Mouse (Mus musculus): ENCODE measurements at regions not wholly inside any gene's neighbourhood (a gene's known extent, or its start where the extent isn't known, plus 50 kb on each side); places are given as distances from the start of the nearest gene placed in this dataset.

- Histone ChIP-seq H3K4me3 (ENCODE audit: insufficient read depth, low read length) (no peak overlapping the region), H3K4me1 (ENCODE audit: control insufficient read depth, insufficient read depth, low read length) (peaks cover 2% of the 10 kb centered on the region), H3K27ac (ENCODE audit: insufficient read depth, low read length) (no peak overlapping the region)
- no peak for TF ChIP-seq CTCF (IDR thresholded peaks at IDR 0.05; ENCODE audit: extremely low read depth, insufficient read depth, low read length)
- TF ChIP-seq POLR2A (IDR thresholded peaks at IDR 0.05; ENCODE audit: extremely low read depth, insufficient read depth, low read length): no peak
Observed at GRCm38 (mm10) chr13:85437875-85438274, 148.9 kb upstream of the Rasa1 start.

DNA sequence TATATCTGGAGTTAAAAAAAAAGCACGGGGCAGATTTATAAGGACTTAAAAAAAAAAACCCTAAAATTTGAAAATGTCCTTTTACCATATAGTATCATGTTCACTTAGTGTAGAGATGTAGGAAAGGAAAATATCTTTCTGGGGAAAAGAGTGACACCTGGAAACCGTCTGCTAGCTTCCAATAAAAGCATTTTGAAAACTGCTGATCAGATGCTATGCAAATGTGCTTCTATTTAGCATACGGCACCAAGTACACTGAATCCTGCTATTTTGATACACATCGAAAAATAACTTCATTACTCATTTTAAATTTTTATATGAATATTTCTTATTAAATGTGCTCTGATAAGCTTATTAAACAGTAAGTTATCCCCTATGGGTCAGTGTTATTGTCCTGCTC is 148.1 kb upstream of the Rasa1 start:
- Histone ChIP-seq H3K4me3 (ENCODE audit: insufficient read depth, low read length) (no peak overlapping the region), H3K27ac (ENCODE audit: insufficient read depth, low read length) (no peak overlapping the region), H3K4me1 (ENCODE audit: control insufficient read depth, insufficient read depth, low read length) (peaks cover 2% of the 10 kb centered on the region)
- TF ChIP-seq POLR2A (IDR thresholded peaks at IDR 0.05; ENCODE audit: extremely low read depth, insufficient read depth, low read length): no peak
- TF ChIP-seq CTCF (IDR thresholded peaks at IDR 0.05; ENCODE audit: extremely low read depth, insufficient read depth, low read length): no peak

DNA sequence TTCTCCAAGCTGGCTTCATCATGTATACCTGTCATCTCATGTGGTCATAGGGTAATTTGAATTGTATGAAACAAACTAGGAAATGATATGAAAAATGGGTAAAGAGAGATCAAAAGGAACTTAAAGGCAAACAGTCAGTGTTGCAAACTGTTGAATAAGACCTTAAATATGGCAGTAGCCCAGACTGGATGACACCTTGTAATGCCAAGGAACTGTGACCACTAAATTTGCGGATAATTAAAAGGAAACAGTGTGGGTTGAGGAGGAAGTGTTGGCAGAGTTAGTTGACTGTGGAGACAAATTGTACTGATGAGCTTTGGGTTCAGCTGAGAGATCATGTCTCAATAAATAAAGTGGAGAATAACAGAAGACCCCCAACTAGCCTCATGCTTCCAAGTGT is 147.3 kb upstream of the Rasa1 start:
- peaks cover 2% of the 10 kb centered on the region for H3K4me1 ChIP-seq (ENCODE audit: control insufficient read depth, insufficient read depth, low read length)
- H3K4me3 ChIP-seq (ENCODE audit: insufficient read depth, low read length): no peak overlapping the region
- H3K27ac ChIP-seq (ENCODE audit: insufficient read depth, low read length): no peak overlapping the region
- TF ChIP-seq CTCF (IDR thresholded peaks at IDR 0.05; ENCODE audit: extremely low read depth, insufficient read depth, low read length): no peak
- no peak for TF ChIP-seq POLR2A (IDR thresholded peaks at IDR 0.05; ENCODE audit: extremely low read depth, insufficient read depth, low read length)

DNA sequence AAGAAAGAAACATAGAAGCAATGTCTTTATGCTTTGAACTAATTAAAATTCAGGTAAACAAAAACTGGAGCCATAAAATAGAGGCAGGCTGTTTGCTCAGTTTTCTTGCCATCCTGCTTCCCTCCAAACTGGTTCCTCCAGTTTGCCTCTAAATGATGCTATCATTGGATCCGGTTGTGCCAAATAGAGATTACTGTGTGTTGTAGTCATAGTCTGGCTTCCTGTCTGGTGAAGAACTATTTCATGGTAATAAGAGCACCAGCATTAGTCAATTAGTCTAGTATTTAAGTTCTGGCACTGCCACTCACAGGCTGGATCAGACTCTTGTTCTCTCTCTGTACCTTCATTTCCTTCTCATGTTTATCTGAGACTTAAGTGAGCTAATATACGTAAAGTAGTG is 141.9 kb upstream of the Rasa1 start:
- Histone ChIP-seq H3K4me3 (ENCODE audit: insufficient read depth, low read length) (no peak overlapping the region), H3K4me1 (ENCODE audit: control insufficient read depth, insufficient read depth, low read length) (no peaks in the 10 kb centered on the region), H3K27ac (ENCODE audit: insufficient read depth, low read length) (no peak overlapping the region)
- TF ChIP-seq POLR2A (IDR thresholded peaks at IDR 0.05; ENCODE audit: extremely low read depth, insufficient read depth, low read length) (no peak), CTCF (IDR thresholded peaks at IDR 0.05; ENCODE audit: extremely low read depth, insufficient read depth, low read length) (no peak)

- H3K4me1 ChIP-seq (ENCODE audit: control insufficient read depth, insufficient read depth, low read length): no peaks in the 10 kb centered on the region
- no peak overlapping the region for H3K27ac ChIP-seq (ENCODE audit: insufficient read depth, low read length)
- TF ChIP-seq POLR2A (IDR thresholded peaks at IDR 0.05; ENCODE audit: extremely low read depth, insufficient read depth, low read length): no peak
- TF ChIP-seq CTCF (IDR thresholded peaks at IDR 0.05; ENCODE audit: extremely low read depth, insufficient read depth, low read length): no peak
- H3K4me3 ChIP-seq (ENCODE audit: insufficient read depth, low read length): no peak overlapping the region
Observed at GRCm38 (mm10) chr13:85430040-85430439, 141.1 kb upstream of the Rasa1 start.

DNA sequence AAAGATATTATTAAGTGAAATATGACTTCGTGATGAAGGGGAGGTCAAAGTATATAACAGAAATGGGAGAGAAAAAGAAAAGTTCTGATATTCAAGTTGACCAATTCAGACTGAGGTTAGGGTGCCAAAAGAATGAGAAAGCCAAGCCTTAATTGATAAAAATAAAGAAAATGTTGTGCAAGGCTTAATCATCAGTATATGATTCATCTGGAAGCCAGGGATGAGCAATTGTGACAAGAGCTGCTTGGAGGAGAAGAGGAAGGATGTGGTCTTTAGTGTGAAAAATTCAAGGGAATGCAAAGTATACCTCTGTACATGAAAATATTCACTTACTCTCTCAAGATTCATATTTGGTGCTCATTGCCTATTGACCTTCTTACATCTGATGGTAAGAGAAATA is 129.7 kb upstream of the Rasa1 start:
- TF ChIP-seq CTCF (IDR thresholded peaks at IDR 0.05; ENCODE audit: extremely low read depth, insufficient read depth, low read length): no peak
- TF ChIP-seq POLR2A (IDR thresholded peaks at IDR 0.05; ENCODE audit: extremely low read depth, insufficient read depth, low read length): no peak
- Histone ChIP-seq H3K4me1 (ENCODE audit: control insufficient read depth, insufficient read depth, low read length) (no peaks in the 10 kb centered on the region), H3K27ac (ENCODE audit: insufficient read depth, low read length) (no peak overlapping the region), H3K4me3 (ENCODE audit: insufficient read depth, low read length) (no peak overlapping the region)

DNA sequence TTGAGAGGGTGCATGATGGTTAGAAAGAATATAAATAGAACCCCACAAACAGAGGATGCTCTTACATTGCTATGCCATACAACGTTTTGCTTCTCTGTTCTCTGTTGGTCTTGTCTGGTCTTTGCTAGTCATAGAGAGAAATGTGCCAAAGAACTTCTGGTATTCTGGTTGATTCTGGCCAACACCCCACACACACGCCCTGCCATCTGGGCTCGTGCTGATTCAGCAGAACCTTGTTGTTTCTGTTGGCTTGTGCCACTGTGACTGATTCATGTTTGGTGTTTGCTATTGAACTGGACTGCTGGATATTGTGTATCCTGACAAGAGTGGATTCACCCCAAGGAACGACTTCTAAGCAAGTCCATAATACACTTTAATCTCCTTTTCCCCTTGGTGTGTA is 126.0 kb upstream of the Rasa1 start:
- no peak overlapping the region for H3K4me3 ChIP-seq (ENCODE audit: insufficient read depth, low read length)
- H3K4me1 ChIP-seq (ENCODE audit: control insufficient read depth, insufficient read depth, low read length): no peaks in the 10 kb centered on the region
- TF ChIP-seq CTCF (IDR thresholded peaks at IDR 0.05; ENCODE audit: extremely low read depth, insufficient read depth, low read length): no peak
- no peak for TF ChIP-seq POLR2A (IDR thresholded peaks at IDR 0.05; ENCODE audit: extremely low read depth, insufficient read depth, low read length)
- H3K27ac ChIP-seq (ENCODE audit: insufficient read depth, low read length): no peak overlapping the region

- no peak overlapping the region for H3K4me3 ChIP-seq (ENCODE audit: insufficient read depth, low read length)
- no peak overlapping the region for H3K27ac ChIP-seq (ENCODE audit: insufficient read depth, low read length)
- H3K4me1 ChIP-seq (ENCODE audit: control insufficient read depth, insufficient read depth, low read length): no peaks in the 10 kb centered on the region
- no peak for TF ChIP-seq CTCF (IDR thresholded peaks at IDR 0.05; ENCODE audit: extremely low read depth, insufficient read depth, low read length)
- TF ChIP-seq POLR2A (IDR thresholded peaks at IDR 0.05; ENCODE audit: extremely low read depth, insufficient read depth, low read length): no peak
Observed at GRCm38 (mm10) chr13:85411327-85411726, 122.4 kb upstream of the Rasa1 start.

- no peak for TF ChIP-seq POLR2A (IDR thresholded peaks at IDR 0.05; ENCODE audit: extremely low read depth, insufficient read depth, low read length)
- no peak for TF ChIP-seq CTCF (IDR thresholded peaks at IDR 0.05; ENCODE audit: extremely low read depth, insufficient read depth, low read length)
- Histone ChIP-seq H3K27ac (ENCODE audit: insufficient read depth, low read length) (no peak overlapping the region), H3K4me3 (ENCODE audit: insufficient read depth, low read length) (no peak overlapping the region), H3K4me1 (ENCODE audit: control insufficient read depth, insufficient read depth, low read length) (no peaks in the 10 kb centered on the region)
Observed at GRCm38 (mm10) chr13:85398834-85399233, 109.9 kb upstream of the Rasa1 start.

DNA sequence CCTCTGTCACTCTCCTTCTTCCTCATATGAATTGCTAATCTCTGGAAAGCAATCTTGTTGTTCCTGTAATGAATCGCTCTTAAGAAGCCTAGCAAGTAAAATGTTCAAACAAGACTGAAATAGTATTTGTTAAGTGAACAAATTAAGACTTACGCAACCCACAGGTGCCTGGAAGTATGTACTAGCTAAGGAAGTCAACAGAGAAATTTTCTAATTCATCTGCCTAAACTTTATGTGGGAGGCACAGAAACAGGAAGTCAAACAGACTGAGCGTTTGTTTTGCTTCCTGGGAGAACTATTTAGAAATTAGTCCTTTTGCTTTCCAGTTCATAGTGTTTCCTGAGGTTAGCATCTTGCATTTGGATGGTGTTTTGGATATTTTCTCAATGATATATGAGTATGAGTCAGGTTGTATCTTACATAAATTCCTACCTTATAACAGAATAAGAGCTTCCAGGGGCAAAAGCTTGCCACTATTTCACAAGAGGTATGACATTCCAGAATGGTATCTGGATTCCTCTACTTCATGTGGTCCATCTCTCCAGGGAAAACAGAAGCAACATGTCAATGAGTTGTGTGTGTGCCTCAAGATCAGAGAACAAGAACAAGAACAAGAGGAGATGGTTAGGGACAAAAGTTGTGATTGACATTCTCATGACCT is 87.5 kb upstream of the Rasa1 start:
- Histone ChIP-seq H3K4me1 (ENCODE audit: control insufficient read depth, insufficient read depth, low read length) (no peaks in the 10 kb centered on the region), H3K27ac (ENCODE audit: insufficient read depth, low read length) (no peak overlapping the region), H3K4me3 (ENCODE audit: insufficient read depth, low read length) (no peak overlapping the region)
- TF ChIP-seq CTCF (IDR thresholded peaks at IDR 0.05; ENCODE audit: extremely low read depth, insufficient read depth, low read length) (no peak), POLR2A (IDR thresholded peaks at IDR 0.05; ENCODE audit: extremely low read depth, insufficient read depth, low read length) (no peak)

All from cortical plate, adult 2 months (tissue).